Mouse (Mus musculus) heart, postnatal 0 days (tissue): ENCODE results near the gene Pip5k1b.

Experiments
- CTCF ChIP-seq: IDR thresholded peaks from 2 replicates; pipeline ENCODE4 v1.5.1; 2016; ENCODE audit warnings: antibody characterized with exemption, control low read depth, low read depth
- EP300 ChIP-seq: IDR thresholded peaks from 2 replicates; pipeline ENCODE4 v1.6.1; 2016; ENCODE audit warnings: antibody characterized with exemption, low read depth

GRCm38 (mm10) chr19:24439715-24440114, 116.0 kb downstream of the Pip5k1b start:
- TF ChIP-seq EP300: no peak
- no peak for TF ChIP-seq CTCF
